Mouse (Mus musculus) embryonic fibroblast, embryonic 13.5 days (primary cell): ENCODE measurements around the gene Rhoc.

Experiments used
- CTCF ChIP-seq: IDR thresholded peaks from 2 replicates; pipeline ENCODE4 v1.5.1; 2011; ENCODE audit warnings: mild to moderate bottlenecking, control low read depth, low read length, moderate library complexity, borderline replicate concordance; ENCODE audit not compliant: insufficient read depth
- POLR2A ChIP-seq: IDR thresholded peaks from 2 replicates; pipeline ENCODE4 v1.6.1; 2011; ENCODE audit warnings: low read depth, mild to moderate bottlenecking, control low read depth, low read length, moderate library complexity

DNA sequence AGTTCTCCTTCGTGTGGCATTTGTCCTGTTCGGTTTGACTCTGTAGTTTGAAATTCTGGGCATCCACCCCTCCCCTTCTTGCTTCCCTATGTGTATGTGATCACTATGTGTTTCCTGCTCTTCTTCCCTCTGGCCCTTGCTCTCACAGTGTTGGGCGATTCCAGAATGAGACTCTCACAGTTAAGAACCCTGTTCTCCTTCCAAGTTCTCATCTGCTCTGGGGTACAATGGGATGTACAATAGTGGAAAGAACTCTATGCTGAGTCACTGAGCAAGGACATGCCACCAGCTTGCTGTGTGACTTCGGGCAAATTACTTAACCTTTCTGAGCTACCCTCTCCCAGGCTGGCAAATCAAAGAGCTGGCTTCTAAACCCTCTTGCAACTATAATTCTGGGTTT lies 20.5 kb upstream of the Rhoc start:
- TF ChIP-seq CTCF, result no peak
- no peak for TF ChIP-seq POLR2A
